Mouse (Mus musculus): ENCODE data around the gene Gpr6. TPM values are rescaled to one million over a fixed set of nuclear protein-coding genes. Genes with fewer than 3 reads are reported as not detected.

The Gpr6 gene
- total RNA-seq (2021) = 1 to 10 TPM; 4.1 to 4.5 TPM
- long read RNA-seq, transcript Gpr6-201 (2 exons, 1,786 nt) = major isoform, 5 of 5 reads
- long read RNA-seq, partial matches to known transcripts = 0 of 5 reads
- long read RNA-seq, other reads (novel, unspliced or antisense) = 0 of 5 reads

DNA sequence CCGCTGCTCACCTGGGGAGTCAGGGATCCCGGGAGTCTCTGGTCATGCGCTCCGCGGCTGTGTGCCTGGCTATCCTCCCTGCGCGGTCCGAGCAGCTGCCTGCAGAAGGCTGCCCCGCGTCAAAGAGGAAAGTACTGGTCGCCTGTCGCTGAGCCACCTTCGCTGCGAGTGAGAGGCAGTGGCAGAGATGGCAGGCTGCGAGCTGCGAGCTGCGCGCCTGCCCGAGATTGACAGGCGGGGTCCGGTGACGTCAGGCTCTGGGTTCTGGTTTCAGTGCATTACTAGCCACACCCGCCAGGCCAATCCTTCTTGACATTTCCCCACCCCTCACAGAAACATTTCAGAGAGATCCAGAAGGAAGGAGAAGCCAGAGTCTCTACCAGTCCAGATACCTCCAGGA lies at the start of gene Gpr6:
Gene Gpr6, minus strand, starts transcription at position 170 of the 400 bp plus-strand sequence.
- peak; percentile 37 to 52 for DNase-seq (ENCODE audit: low spot score in 2 of 2)

DNA sequence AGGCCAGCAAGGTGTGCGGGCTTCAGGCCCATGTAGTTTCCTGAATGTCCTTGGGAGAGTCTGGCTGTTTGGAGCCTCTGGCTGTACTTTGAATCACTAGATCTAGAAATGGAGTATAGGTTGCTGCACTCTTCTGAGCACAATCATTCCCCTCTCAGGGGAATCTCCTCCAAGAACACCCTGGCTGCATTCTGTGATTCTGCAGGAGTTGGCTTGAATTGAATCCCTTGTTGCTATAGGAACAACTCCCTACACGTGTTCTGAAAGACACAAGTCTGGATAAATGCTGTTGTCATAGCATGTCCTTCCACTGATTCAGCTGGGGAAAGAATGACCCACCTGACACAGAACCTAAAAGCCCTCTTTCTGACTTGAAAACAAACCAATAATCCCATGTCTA lies 28.0 kb upstream of the Gpr6 start:
- DNase-seq (ENCODE audit: low spot score in 2 of 2) = no peak

- no peak for DNase-seq (ENCODE audit: low spot score in 2 of 2)
These were observed 26.1 kb upstream of the Gpr6 start for GRCm38 (mm10) chr10:41098137-41098536.

DNA sequence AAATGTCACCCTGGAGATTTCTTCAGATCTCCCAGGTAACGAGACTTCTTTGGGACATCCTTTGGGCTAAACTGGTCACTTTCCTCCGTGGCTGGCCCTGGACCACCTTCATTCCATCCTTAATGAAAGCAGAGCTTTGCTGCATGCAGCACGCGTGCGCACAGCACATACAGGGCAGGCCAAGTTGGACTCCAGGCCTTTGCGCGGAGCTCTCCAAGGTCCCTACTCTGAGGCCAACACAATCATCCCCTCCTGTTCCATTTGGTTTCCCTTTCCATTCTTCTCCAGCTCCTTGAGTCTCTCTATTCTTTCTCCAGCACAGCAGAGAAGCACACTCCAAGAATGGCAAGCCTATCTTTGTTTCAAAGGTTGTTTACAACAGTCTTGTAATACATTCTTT lies 16.8 kb upstream of the Gpr6 start:
- no peak for DNase-seq (ENCODE audit: low spot score in 2 of 2)

- peak; percentile 27 to 41 for DNase-seq (ENCODE audit: low spot score in 2 of 2)
These were observed 389 bp downstream of the Gpr6 start for GRCm38 (mm10) chr10:41071696-41072095.

GRCm38 (mm10) chr10:41070693-41071651 lies 1.1 kb downstream of the Gpr6 start:
- DNase-seq (ENCODE audit: low spot score in 2 of 2) = peak; percentile 55 to 62

DNA sequence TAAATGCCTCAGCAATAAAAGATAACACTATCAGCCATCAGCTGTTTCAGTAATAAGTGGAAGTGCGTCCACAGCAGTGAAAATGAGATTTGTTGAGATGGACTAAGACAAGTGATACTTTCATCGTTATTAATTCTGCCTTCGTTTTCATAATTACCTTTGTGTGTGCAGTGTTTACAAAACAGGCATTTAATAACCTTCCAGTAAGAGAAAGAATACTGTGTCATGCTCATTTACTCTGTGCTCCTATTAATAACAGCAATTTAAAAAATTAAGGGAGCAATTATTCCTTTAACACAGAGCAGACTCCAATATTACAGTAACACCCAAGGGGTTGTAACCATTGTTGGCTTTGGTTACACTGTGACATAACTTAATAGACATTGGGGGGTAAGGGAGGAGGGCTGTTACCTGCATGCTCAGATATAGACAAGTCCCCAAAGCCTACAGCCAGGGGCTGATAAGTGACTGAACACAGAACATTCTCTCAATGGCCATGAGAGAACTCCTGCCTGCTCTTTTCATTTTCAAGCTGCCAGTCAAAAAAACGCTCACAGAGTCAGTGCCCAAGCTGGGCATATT lies 11.7 kb downstream of the Gpr6 start:
- DNase-seq (ENCODE audit: low spot score in 2 of 2) = no peak

DNA sequence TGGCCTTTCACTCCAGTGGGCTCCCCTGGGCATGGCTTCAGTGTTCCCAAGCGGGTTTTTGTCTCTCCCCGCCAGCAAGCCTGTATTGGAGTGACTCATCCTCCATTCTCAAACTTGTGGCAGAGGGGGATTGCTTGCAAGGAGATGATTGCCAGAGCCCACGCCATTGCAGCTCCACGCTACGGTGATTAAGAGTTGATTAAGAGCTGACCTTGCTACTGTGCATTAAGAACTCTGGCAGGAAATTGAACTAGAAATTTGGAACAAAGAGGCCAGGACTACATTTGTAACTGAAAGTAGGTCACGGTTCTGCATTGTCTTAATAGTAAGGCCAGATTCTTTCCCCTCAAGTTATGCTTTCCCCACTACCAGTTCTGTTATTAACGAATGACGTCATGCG lies 16.5 kb downstream of the Gpr6 start:
- DNase-seq (ENCODE audit: low spot score in 2 of 2) = no peak

GRCm38 (mm10) chr10:41054005-41054404 lies 18.1 kb downstream of the Gpr6 start:
- DNase-seq (ENCODE audit: low spot score in 2 of 2) = no peak

DNA sequence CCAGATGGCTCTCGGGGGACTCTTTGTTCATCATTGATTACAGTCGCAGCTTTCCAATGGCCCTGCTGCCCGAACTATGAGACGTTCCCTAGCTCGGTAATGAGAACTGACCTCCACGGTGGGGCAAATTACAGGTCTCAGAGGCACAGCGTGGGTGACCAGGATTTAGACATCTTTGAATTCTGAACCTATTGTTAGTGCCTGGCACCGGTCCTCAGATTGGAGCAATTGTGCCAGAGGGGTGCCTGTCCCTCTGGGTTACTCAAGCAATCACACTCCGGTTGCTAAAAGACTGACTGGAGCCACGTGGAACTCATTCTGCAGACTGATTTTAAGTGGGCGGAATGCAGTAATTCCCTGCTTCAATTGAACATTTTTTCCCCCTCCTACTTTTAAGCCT lies 29.8 kb downstream of the Gpr6 start:
- peak; percentile 15 to 16 for DNase-seq (ENCODE audit: low spot score in 2 of 2)

DNA sequence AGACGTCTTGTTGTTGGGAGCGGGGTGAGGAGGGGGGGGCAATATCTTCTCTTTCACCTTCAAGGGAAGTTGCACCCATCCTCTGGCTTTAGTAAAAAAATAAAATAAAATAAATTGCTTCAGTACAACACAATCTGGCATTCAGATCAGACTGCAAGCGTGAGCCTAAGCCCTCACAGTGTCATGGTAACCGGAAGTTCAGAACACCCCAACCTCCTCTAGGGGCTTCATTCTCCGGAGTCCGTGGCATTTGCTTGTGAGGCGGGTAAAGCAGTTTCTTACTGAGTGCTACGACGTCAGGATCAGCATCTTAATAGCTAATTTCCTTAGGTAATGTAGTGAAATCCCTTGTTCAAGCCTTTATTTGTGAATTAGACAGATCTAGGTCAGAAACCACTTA lies 30.6 kb downstream of the Gpr6 start:
- no peak for DNase-seq (ENCODE audit: low spot score in 2 of 2)

- no peak for DNase-seq (ENCODE audit: low spot score in 2 of 2)
These were observed 31.5 kb downstream of the Gpr6 start for GRCm38 (mm10) chr10:41040530-41041085.

DNA sequence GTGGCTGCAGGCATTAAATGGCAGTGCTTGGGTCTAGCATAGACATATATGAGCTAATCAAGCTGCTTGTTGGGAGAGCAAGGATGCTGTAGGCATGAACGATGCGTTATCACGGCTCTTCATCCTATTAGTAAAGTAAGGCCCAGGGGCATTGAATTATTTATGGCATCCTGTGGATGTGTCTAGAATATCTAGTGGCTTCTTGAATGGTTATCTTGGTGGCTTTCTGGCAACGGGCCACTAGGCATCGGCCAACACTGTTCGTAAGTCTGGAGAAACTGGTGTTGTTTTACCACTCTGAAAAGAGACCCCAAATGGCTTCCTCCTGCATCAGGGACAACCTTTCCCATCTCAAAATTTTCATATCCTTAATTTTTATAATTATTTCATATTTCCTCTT lies 33.6 kb downstream of the Gpr6 start:
- DNase-seq (ENCODE audit: low spot score in 2 of 2) = no peak

DNA sequence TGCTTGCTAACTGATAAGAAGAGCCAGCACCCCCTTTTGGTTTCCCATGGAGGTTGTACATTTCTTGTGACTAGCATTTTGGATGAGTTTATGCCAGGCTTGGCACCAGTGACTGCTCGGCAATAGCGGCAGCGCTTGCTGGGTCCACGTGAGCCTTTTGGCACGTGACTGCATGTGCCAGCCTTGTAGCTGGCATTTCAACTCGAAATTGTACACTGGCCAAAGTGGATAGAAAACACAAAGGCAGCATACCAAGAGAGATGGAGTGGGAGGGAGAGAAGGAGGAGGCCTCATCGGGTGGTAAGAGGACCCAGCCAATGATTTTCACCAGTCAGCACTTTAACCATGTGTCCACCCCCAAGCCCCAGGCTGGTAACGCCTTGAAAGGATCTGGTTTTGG lies 34.4 kb downstream of the Gpr6 start:
- peak; percentile 64 to 72 for DNase-seq (ENCODE audit: low spot score in 2 of 2)

DNA sequence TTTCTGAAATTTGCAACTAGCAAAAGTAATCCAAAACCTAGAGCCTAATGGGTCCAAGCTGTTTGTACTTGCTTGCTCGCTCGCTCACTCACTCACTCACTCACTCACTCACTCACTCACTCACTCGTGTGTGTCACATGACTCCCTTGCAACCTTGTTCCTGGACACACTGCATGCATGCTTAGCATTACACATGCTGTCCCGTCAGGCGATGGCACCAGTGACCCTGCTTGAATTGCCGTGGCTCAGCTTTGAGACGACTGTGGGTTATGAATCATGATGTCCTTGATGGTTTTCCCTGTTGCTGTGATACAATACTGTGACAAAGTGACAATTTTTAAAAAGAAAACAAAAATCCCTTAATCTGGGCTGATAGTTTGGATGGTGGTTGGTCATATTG lies 39.3 kb downstream of the Gpr6 start:
- no peak for DNase-seq (ENCODE audit: low spot score in 2 of 2)

- no peak for DNase-seq (ENCODE audit: low spot score in 2 of 2)
These were observed 47.2 kb downstream of the Gpr6 start for GRCm38 (mm10) chr10:41024860-41025259.

GRCm38 (mm10) chr10:41024406-41024805 lies 47.7 kb downstream of the Gpr6 start:
- no peak for DNase-seq (ENCODE audit: low spot score in 2 of 2)

- no peak for DNase-seq (ENCODE audit: low spot score in 2 of 2)
These were observed 49.9 kb downstream of the Gpr6 start for GRCm38 (mm10) chr10:41022226-41022625.
